In genomic region chr13:101767809-101768629, GRCm38 (mm10) we compare ENCODE assay signal across 8 mouse cellular contexts. TPM values are rescaled to one million over a fixed set of nuclear protein-coding genes. Genes with fewer than 3 reads are reported as not detected.
A peak's percentile ranks its signal among the peaks of the same experiment; 100 is the strongest.
DNase-seq lines count a peak whose midpoint lies in the region; ATAC-seq lines count a peak whose summit lies in the region.

Gene Pik3r1, minus strand, starts transcription at chr13:101768217.

- ATAC-seq in common myeloid progenitor, adult 5-6 weeks (replicated peaks; ENCODE audit: low read depth, poor library complexity, severe bottlenecking), result peak; percentile 73
- ATAC-seq in megakaryocyte progenitor cell, adult 5-6 weeks (replicated peaks; ENCODE audit: poor library complexity), result peak; percentile 67

- peak; percentile 97 for DNase-seq in ZHBTc4 (ENCODE audit: low read depth, low spot score)
- DNase-seq in gastrocnemius, adult 8-10 months (ENCODE audit: low spot score in 2 of 2), result peak; percentile 90 to 94
- DNase-seq in induced T-regulatory cell, adult 2 months (ENCODE audit: low read depth), result peak; percentile 96
- peak; percentile 84 to 93 for DNase-seq in left cerebral cortex, adult 9 months (ENCODE audit: low spot score in 2 of 2)
- DNase-seq in right cerebral cortex, postnatal 14 days, result peak; percentile 96
- DNase-seq in urinary bladder, postnatal 36 days (ENCODE audit: low spot score in 2 of 2), result peak; percentile 93 to 95

RNA-seq across cellular contexts. Expression of gene Pik3r1, which starts in this region (rescaled TPM):
- 114 and 116 TPM in 2 replicates for total RNA-seq in common myeloid progenitor, adult 5-6 weeks (2017)
- 10 to 100 TPM; 17.8 to 64.2 (median 20.3) TPM for total RNA-seq in gastrocnemius, adult 8-10 months (2022)
- total RNA-seq in megakaryocyte progenitor cell, adult 5-6 weeks (2015), result 88.5 and 90.8 TPM in 2 replicates
- total RNA-seq in megakaryocyte progenitor cell, adult 5-6 weeks (2017), result 84.9 and 106 TPM in 2 replicates

Comparison
In these comparisons a context has a peak if more than half of its experiments do, and no peak if none do; other contexts are left out.
1. Peak in every context shown above with its lines: DNase-seq and ATAC-seq.